Mouse (Mus musculus) adrenal gland, postnatal 14 days (tissue): Measurements from ENCODE around the gene Fbxo46. TPM values are rescaled to one million over a fixed set of nuclear protein-coding genes. Genes with fewer than 3 reads are reported as not detected.

ENCODE experiments used
- DNase-seq: peaks from one replicate; pipeline ENCODE4 v3.0.0; 2021; ENCODE audit warnings: mixed read lengths
- microRNA-seq, 2 experiments: library from miRNA; unstranded; fragments of <30 nt; microRNA quantifications; one replicate each; pipeline ENCODE4 v1.2.0; 2021
- total RNA-seq: library from RNA; stranded (reverse); gene quantifications from 2 replicates; pipeline ENCODE4 v1.2.3, GENCODE M21; 2021

Fbxo46 gene
- total RNA-seq, 1 experiment from 2014 or later: 11.2 TPM

DNA sequence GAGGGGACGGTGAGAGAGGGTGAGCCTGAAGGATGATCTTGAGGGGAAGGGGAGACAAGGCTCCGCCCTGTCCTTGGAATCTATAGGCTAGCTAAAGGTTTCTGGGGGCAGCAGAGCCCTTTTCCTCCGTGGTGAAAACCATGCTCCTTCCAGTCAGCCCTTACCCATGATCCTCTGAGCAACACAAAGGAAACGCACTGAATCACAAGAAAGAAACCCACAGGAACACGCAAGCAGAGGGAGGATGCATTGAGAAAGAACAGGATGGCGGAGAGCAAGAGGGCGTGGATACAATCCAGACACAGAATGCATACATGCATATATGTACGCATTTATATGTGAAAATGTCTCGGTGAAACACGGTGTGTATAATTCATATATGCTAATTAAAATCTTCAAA is 49.8 kb downstream of the Fbxo46 start:
- DNase-seq: no peak

DNA sequence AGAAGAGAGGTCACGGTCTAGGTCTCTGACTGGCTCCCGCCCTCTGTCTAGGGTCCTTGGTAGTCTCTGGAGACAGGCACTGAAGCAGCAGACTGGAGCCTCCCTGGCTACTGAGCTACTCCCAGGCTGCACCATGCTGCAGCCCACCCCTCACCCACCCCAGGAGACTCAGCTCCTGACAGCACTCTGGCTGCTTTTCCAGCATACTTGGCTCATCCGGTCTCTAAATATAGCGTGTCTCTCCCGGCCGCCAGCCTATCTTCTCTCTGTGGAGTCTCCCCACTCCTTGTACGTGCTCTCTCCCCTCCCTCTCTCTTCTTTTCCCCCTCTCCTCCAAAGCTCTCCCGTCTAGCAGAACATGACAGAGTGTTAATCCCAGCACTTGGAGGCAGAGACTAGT is 50.5 kb downstream of the Fbxo46 start:
- DNase-seq: no peak

- DNase-seq: no peak
Measured at GRCm38 (mm10) chr7:19171831-19172230, 52.2 kb downstream of the Fbxo46 start.

- peak; percentile 91 for DNase-seq
Measured at GRCm38 (mm10) chr7:19172874-19173273, 53.2 kb downstream of the Fbxo46 start.

- DNase-seq: peak; percentile 54
Measured at GRCm38 (mm10) chr7:19175708-19176515, 56.3 kb downstream of the Fbxo46 start, which contains the start of gene Eml2. Gene Eml2 (plus strand): TSS chr7:19176421.

- DNase-seq: no peak
Measured at GRCm38 (mm10) chr7:19176516-19176947, 56.9 kb downstream of the Fbxo46 start.

DNA sequence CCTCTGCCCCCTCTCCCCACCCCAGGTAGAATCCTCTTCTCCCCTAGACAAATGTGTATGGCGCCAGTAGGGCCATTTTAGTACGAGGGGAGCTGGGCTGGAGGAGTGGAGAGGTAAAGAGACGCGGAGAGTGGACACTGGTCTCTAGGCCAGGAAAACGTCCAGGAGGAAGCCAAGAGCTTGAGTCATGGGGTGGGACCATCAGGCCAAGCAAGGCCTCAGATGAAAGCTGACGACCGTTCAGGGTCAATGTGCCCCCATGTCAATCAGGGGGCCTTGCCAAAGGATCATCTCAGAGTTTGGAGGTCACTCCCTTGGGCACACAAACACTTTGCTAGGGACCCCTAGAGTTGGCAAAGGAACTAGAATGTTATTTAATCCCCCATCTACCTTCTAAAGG is 57.6 kb downstream of the Fbxo46 start:
- peak; percentile 53 for DNase-seq

- no peak for DNase-seq
Measured at GRCm38 (mm10) chr7:19178035-19178434, 58.4 kb downstream of the Fbxo46 start.

DNA sequence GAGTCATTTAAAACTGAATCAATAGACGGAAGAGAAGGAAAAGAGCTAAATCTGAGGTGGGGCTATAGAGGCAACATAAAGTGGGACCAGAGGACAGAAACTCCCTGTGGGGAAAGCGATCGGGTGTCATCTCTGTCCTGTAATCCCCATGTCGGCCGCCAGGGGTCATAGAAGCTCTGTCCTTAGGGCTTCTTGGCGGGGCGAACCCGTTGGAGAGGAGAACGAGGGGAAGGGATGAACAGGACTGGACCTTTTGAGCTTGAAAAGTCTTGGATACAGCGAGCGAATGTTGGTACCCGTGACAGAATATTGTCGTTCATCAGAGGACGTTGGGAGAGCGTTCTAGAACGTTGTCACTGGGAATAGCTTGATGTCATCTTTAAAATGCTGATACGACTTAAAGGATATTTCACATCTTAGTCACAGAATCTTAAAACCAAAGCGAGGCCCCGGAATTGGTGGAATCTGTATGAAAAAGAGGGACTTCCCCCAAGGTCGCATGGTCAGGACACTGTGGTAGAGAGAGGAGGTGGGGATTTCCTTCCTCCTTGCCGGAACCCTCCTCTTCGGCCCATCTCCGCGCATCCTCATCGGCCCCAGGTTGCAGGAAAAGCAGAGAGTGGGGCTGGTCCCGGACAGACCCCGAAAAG is 58.9 kb downstream of the Fbxo46 start:
- peak; percentile 86 for DNase-seq

DNA sequence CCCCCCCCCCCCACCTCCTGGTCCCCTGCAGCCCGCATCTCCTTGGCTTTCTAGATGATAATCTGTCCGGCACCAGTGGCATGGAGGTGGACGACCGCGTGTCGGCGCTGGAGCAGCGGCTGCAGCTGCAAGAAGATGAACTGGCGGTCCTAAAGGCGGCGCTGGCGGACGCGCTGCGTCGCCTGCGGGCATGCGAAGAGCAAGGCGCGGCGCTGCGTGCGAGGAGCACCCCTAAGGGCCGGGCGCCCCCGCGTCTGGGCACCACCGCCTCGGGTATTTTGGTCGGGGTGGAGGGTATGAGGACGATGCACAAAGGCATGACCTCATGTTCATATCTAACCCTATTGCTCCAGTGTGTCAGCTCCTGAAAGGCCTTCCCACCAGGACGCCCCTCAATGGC is 59.5 kb downstream of the Fbxo46 start:
- peak; percentile 87 for DNase-seq

- DNase-seq: no peak
Measured at GRCm38 (mm10) chr7:19179936-19180335, 60.3 kb downstream of the Fbxo46 start.

DNA sequence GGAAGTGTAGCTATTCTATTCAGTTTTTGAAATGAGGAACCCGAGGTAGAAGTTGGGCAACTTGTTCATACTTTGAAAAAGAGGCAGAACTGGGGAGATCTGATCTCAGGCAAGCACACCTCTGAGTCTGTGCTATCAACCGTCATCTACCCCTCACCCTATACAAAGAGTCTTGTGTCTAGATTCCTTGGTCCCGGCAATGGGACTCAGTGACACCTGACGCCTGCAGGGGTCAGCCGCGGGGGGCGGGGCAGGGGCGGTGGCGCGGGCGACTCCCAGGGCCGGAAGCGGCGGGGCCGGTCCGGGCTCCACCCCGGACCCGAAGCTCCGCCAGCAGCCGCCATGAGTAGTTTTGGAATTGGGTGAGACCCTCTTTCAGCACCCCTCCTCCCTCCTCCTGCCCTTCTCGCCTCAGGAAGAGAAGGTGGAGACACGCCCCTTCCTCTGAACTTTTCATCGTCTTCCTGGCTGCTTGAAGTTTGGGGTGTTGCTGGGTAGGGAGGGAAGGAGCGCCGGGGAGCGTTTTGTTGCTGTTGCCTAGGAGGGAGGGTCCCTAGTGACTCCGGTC is 61.3 kb downstream of the Fbxo46 start:
- DNase-seq: peak; percentile 77

DNA sequence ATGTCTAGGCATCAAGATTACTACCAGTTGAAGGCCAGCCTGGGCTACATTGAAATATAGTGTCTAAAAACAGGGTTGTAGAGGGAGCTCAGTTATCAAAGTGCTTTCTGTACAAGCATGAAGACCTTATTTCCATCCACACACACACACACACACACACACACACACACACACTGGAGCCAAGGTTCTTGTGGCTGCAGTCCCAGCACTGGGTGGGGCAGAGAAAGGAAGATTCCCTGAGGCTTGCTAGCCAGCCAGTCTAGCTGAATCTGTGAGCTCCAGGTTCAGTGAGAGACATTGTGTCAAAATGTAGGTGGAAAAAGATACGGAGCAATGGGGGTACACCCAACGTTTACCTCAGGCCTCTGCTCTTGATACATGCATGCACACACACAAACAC is 64.6 kb downstream of the Fbxo46 start:
- DNase-seq: no peak

GRCm38 (mm10) chr7:19184758-19185157 is 65.1 kb downstream of the Fbxo46 start:
- peak; percentile 43 for DNase-seq

Small RNAs within 50 kb of the gene (microRNA-seq; reads per million reads assigned to microRNA genes)
- gene Mir3100: 0.85 to 2.3 reads per million in 2 experiments
- gene Mir330: 425 to 433 reads per million in 2 experiments

Other genes with a start within 250 kb of the Fbxo46 start
- 2.3 and 4.5 TPM in 2 replicates for gene Pglyrp1, start 248.5 kb upstream of the Fbxo46 start, total RNA-seq
- 12.2 and 12.9 TPM in 2 replicates for gene Ccdc61, start 209.4 kb upstream of the Fbxo46 start, total RNA-seq
- gene Nova2, start 194.0 kb upstream of the Fbxo46 start, total RNA-seq: 7.2 and 8.0 TPM in 2 replicates
- not detected in 2 replicates for gene Nanos2, start 132.5 kb upstream of the Fbxo46 start, total RNA-seq
- gene Mypop, start 128.6 kb upstream of the Fbxo46 start, total RNA-seq: 7.1 and 8.2 TPM in 2 replicates
- gene Irf2bp1, start 115.8 kb upstream of the Fbxo46 start, total RNA-seq: 35.9 and 38.6 TPM in 2 replicates
- gene Foxa3, start 96.3 kb upstream of the Fbxo46 start, total RNA-seq: 0.34 and 6.8 TPM in 2 replicates
- 83.7 and 84.3 TPM in 2 replicates for gene Sympk, start 95.5 kb upstream of the Fbxo46 start, total RNA-seq
- gene Rsph6a, start 65.2 kb upstream of the Fbxo46 start, total RNA-seq: not detected in 2 replicates
- gene Dmwd, start 43.6 kb upstream of the Fbxo46 start, total RNA-seq: 45.7 and 47.7 TPM in 2 replicates
- gene Dmpk, start 36.0 kb upstream of the Fbxo46 start, total RNA-seq: 64.2 and 65.6 TPM in 2 replicates
- 13.3 and 15.3 TPM in 2 replicates for gene Six5, start 25.3 kb upstream of the Fbxo46 start, total RNA-seq
- gene Gm4969, start 1.5 kb upstream of the Fbxo46 start, total RNA-seq: 0.19 TPM in 1 of 2 replicates, not detected in the other
- 13.2 and 15.2 TPM in 2 replicates for gene Qpctl, start 29.4 kb downstream of the Fbxo46 start, total RNA-seq
- 79.1 and 87.8 TPM in 2 replicates for gene Snrpd2, start 29.9 kb downstream of the Fbxo46 start, total RNA-seq
- 0.71 and 0.93 TPM in 2 replicates for gene Gipr, start 46.3 kb downstream of the Fbxo46 start, total RNA-seq
- gene Eml2, start 56.6 kb downstream of the Fbxo46 start, total RNA-seq: 36.9 and 46.6 TPM in 2 replicates
- 9.7 and 12.4 TPM in 2 replicates for gene Gpr4, start 92.7 kb downstream of the Fbxo46 start, total RNA-seq
- gene Opa3, start 108.5 kb downstream of the Fbxo46 start, total RNA-seq: 27.5 and 28.5 TPM in 2 replicates
- gene Vasp, start 152.0 kb downstream of the Fbxo46 start, total RNA-seq: 62.0 and 79.0 TPM in 2 replicates
- gene Ppm1n, start 160.2 kb downstream of the Fbxo46 start, total RNA-seq: 0.19 TPM in 1 of 2 replicates, not detected in the other
- gene Rtn2, start 162.8 kb downstream of the Fbxo46 start, total RNA-seq: 6.0 and 7.9 TPM in 2 replicates
- 2.1 and 22.4 TPM in 2 replicates for gene Fosb, start 190.2 kb downstream of the Fbxo46 start, total RNA-seq
- 37.1 and 46.7 TPM in 2 replicates for gene Ercc1, start 224.9 kb downstream of the Fbxo46 start, total RNA-seq
- 12.2 and 14.5 TPM in 2 replicates for gene Cd3eap, start 239.6 kb downstream of the Fbxo46 start, total RNA-seq
- 7.3 and 8.3 TPM in 2 replicates for gene Ppp1r13l, start 239.9 kb downstream of the Fbxo46 start, total RNA-seq